ENCODE assay signal across 9 mouse cellular contexts in the genomic region with DNA sequence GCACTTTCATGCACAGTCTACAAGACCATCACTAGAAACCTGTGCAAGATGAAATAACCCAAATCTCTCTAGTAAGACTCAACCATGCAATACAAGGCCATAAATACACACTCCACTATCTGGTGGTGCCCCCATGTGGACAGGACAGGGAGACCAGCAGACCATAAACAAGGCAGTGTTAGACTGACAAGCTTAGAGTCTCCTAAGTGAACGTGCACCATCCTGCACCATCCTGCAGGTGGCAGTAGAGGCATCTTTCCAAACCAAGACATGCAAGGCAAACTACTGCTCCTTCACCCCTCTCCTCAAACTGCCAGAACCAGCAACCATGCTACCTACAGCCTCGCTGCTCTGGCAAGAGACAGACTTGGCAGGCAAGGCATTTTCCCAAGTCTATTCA. TPM values are rescaled to one million over a fixed set of nuclear protein-coding genes. Genes with fewer than 3 reads are reported as not detected.
DNase-seq lines count a peak whose midpoint lies in the region; ATAC-seq and TF ChIP-seq lines count a peak whose summit lies in the region.
"Had no signal": no experiment of that assay in that cellular context is flagged by ENCODE, and none has a peak within 500 bp of the region (broad histone marks: within the 10 kb centered on the region; RNA-seq: fewer than 3 reads in every experiment).

No protein-coding gene starts in this region.

- in situ Hi-C loops in ES-E14 (cut with MboI; ENCODE audit: low sequenced_read_pairs in 2 of 2, unreplicated experiment in 2 of 2), result no loop called here

- no peak overlapping the region for H3K4me2 ChIP-seq in forebrain, embryonic 15.5 days (replicated peaks)
- H3K4me2 ChIP-seq in lung, embryonic 16.5 days (ENCODE audit: low read depth, low read length), result no peak overlapping the region

- H3K4me1 ChIP-seq in ES-E14 (ENCODE audit: control insufficient read depth in 2 of 2, insufficient read depth in 2 of 2, low read length in 2 of 2, poor library complexity in 1 of 2), result no peaks in the 10 kb centered on the region
- no peaks in the 10 kb centered on the region for H3K4me1 ChIP-seq in forebrain, embryonic 15.5 days
- no peaks in the 10 kb centered on the region for H3K4me1 ChIP-seq in lung, embryonic 16.5 days (replicated peaks; ENCODE audit: control insufficient read depth, insufficient read depth, low read length)

- no peak overlapping the region for H3K27ac ChIP-seq in ES-E14 (ENCODE audit: insufficient read depth, low read depth, low read length, poor library complexity, severe bottlenecking)
- no peak overlapping the region for H3K27ac ChIP-seq in forebrain, embryonic 15.5 days (replicated peaks)
- no peak overlapping the region for H3K27ac ChIP-seq in lung, embryonic 16.5 days (ENCODE audit: low read length)

- H3K27me3 ChIP-seq in forebrain, embryonic 15.5 days, result no peaks in the 10 kb centered on the region
- H3K27me3 ChIP-seq in lung, embryonic 16.5 days (ENCODE audit: control insufficient read depth, insufficient read depth, low read depth, low read length), result no peaks in the 10 kb centered on the region
- H3K27me3 ChIP-seq: megakaryocyte, embryonic 14.5 days had no signal

- H3K4me3 ChIP-seq in ES-E14 (ENCODE audit: insufficient read depth in 1 of 2, low read depth in 1 of 2, low read length in 2 of 2, poor library complexity in 1 of 2, severe bottlenecking in 1 of 2), result no peak overlapping the region
- no peak overlapping the region for H3K4me3 ChIP-seq in forebrain, embryonic 15.5 days
- no peak overlapping the region for H3K4me3 ChIP-seq in lung, embryonic 16.5 days (ENCODE audit: low read length)
- H3K4me3 ChIP-seq: megakaryocyte, embryonic 14.5 days had no signal

- peak; percentile 60 for ATAC-seq in forebrain, embryonic 15.5 days (replicated peaks)
- peak; percentile 93 to 96 for ATAC-seq in hematopoietic stem cell, adult 5-6 weeks (replicated peaks in 1 of 2; ENCODE audit: insufficient read depth in 1 of 2, low FRiP score in 2 of 2, low TSS enrichment in 1 of 2, low read depth in 1 of 2, poor library complexity in 2 of 2, severe bottlenecking in 2 of 2)
- peak; percentile 59; the same call in 1 of the 2 replicates for ATAC-seq in lung, embryonic 16.5 days (ENCODE audit: low read depth)

- H3K9ac ChIP-seq in ES-E14 (ENCODE audit: insufficient read depth, low read depth, low read length, poor library complexity, severe bottlenecking), result no peak overlapping the region
- H3K9ac ChIP-seq in forebrain, embryonic 15.5 days (replicated peaks), result no peak overlapping the region
- no peak overlapping the region for H3K9ac ChIP-seq in lung, embryonic 16.5 days (ENCODE audit: low read length)

- no peaks in the 10 kb centered on the region for H3K9me3 ChIP-seq in ES-E14 (ENCODE audit: control insufficient read depth, insufficient read depth, low read depth, low read length)
- H3K9me3 ChIP-seq in forebrain, embryonic 15.5 days, result no peaks in the 10 kb centered on the region
- no peaks in the 10 kb centered on the region for H3K9me3 ChIP-seq in lung, embryonic 16.5 days (ENCODE audit: control insufficient read depth, low read length)
- H3K9me3 ChIP-seq: megakaryocyte, embryonic 14.5 days had no signal

- DNase-seq in ES-E14 (ENCODE audit: low read depth, low spot score), result peak; percentile 92
- DNase-seq in cerebellum, adult 11 months, result peak; percentile 78
- peak; percentile 82 to 84 for DNase-seq in layer of hippocampus, adult 8-10 months (ENCODE audit: low spot score in 2 of 2)
- DNase-seq in ovary, postnatal 14 days (ENCODE audit: low spot score), result peak; percentile 73
- peak; percentile 77 for DNase-seq in thymus, postnatal 14 days

- WGBS in forebrain, embryonic 15.5 days, result 14% methylated on average over 2 of the region's 2 CpGs
- WGBS in lung, embryonic 16.5 days, result 8% methylated on average over 2 of the region's 2 CpGs

- H3K36me3 ChIP-seq in ES-E14 (ENCODE audit: control insufficient read depth, insufficient read depth, low read length, poor library complexity, severe bottlenecking), result peaks cover 68% of the 10 kb centered on the region
- peaks cover 63% of the 10 kb centered on the region for H3K36me3 ChIP-seq in forebrain, embryonic 15.5 days
- peaks cover 51% of the 10 kb centered on the region for H3K36me3 ChIP-seq in lung, embryonic 16.5 days (ENCODE audit: control insufficient read depth, insufficient read depth, low read length)

TF ChIP-seq in ES-E14, 5 proteins besides CTCF, POLR2A, EP300 and RAD21:
- TF ChIP-seq MAFK (IDR thresholded peaks at IDR 0.05; ENCODE audit: insufficient read depth, low read depth, low read length) (no peak), ZC3H11A (IDR thresholded peaks at IDR 0.05; ENCODE audit: borderline replicate concordance, low read depth, low read length) (peak; percentile 48; the same call in 1 of the 2 replicates)

RNA-seq across cellular contexts. Expression of gene Nup133, which starts 24.3 kb away (rescaled TPM):
- total RNA-seq in ES-E14 (2012; rRNA removed), result 71.0 and 74.2 TPM in 2 replicates
- polyA plus RNA-seq in forebrain, embryonic 15.5 days (2015; fragmentation: Nextera tagmentation; extraction: Ambion mirVana), result 31.9 and 33.4 TPM in 2 replicates
- 24.5 and 26.6 TPM in 2 replicates for total RNA-seq in hematopoietic stem cell, adult 5-6 weeks (2017)
- total RNA-seq in layer of hippocampus, adult 8-10 months (2022), result 10 to 100 TPM; 23.0 to 24.4 (median 24.1) TPM
- polyA plus RNA-seq in lung, embryonic 16.5 days (2015; fragmentation: Nextera tagmentation; extraction: Ambion mirVana), result 37.7 and 39.5 TPM in 2 replicates

RNA-seq across cellular contexts. Expression of gene Acta1, which starts 30.2 kb away (rescaled TPM):
- total RNA-seq in ES-E14 (2012; rRNA removed), result 33.9 and 54.5 TPM in 2 replicates
- polyA plus RNA-seq in forebrain, embryonic 15.5 days (2015; fragmentation: Nextera tagmentation; extraction: Ambion mirVana), result 3.8 and 7.0 TPM in 2 replicates
- not detected in 2 replicates for total RNA-seq in hematopoietic stem cell, adult 5-6 weeks (2017)
- 1 to 10 TPM; 5.7 to 9.3 (median 7.2) TPM for total RNA-seq in layer of hippocampus, adult 8-10 months (2022)
- 90.5 and 322 TPM in 2 replicates for polyA plus RNA-seq in lung, embryonic 16.5 days (2015; fragmentation: Nextera tagmentation; extraction: Ambion mirVana)

RNA-seq across cellular contexts. Expression of gene Abcb10, which starts 58.2 kb away (rescaled TPM):
- total RNA-seq in ES-E14 (2012; rRNA removed), result 24.6 and 32.1 TPM in 2 replicates
- 10.6 and 10.7 TPM in 2 replicates for polyA plus RNA-seq in forebrain, embryonic 15.5 days (2015; fragmentation: Nextera tagmentation; extraction: Ambion mirVana)
- 10.1 and 12.0 TPM in 2 replicates for total RNA-seq in hematopoietic stem cell, adult 5-6 weeks (2017)
- 10 to 100 TPM; 17.6 to 20.3 (median 18.6) TPM for total RNA-seq in layer of hippocampus, adult 8-10 months (2022)
- 13.8 and 14.3 TPM in 2 replicates for polyA plus RNA-seq in lung, embryonic 16.5 days (2015; fragmentation: Nextera tagmentation; extraction: Ambion mirVana)
